Mouse (Mus musculus) small intestine, adult 2 months (tissue): ENCODE data around the gene Bpi. TPM values are rescaled to one million over a fixed set of nuclear protein-coding genes. Genes with fewer than 3 reads are reported as not detected.
A peak's percentile ranks its signal among the peaks of the same experiment; 100 is the strongest.

ENCODE experiments used
- H3K27ac ChIP-seq: fragments of 200-500 bp; 2 replicates; pipeline ENCODE4 v1.5.1; 2012; ENCODE audit warnings: low read depth, low read length, control low read depth, inconsistent platforms; ENCODE audit not compliant: insufficient read depth
- H3K27me3 ChIP-seq: fragments of 200-500 bp; 2 replicates; pipeline ENCODE4 v1.6.1; 2012; ENCODE audit warnings: mild to moderate bottlenecking, moderate library complexity, low read length, inconsistent platforms; ENCODE audit not compliant: control insufficient read depth, insufficient read depth
- H3K36me3 ChIP-seq: fragments of 200-500 bp; 2 replicates; pipeline ENCODE4 v1.6.1; 2012; ENCODE audit warnings: mild to moderate bottlenecking, low read length, control low read depth, inconsistent platforms; ENCODE audit not compliant: control insufficient read depth, insufficient read depth
- H3K4me1 ChIP-seq: fragments of 200-500 bp; 2 replicates; pipeline ENCODE4 v1.6.1; 2012; ENCODE audit warnings: low read length, inconsistent platforms, mixed read lengths; ENCODE audit not compliant: control insufficient read depth, insufficient read depth, insufficient read length
- H3K4me3 ChIP-seq: fragments of 200-500 bp; 2 replicates; pipeline ENCODE4 v1.5.1; 2012; ENCODE audit warnings: low read depth, mild to moderate bottlenecking, control low read depth, inconsistent platforms, low read length, moderate library complexity
- CTCF ChIP-seq: fragments of 200-500 bp; IDR thresholded peaks from 2 replicates; pipeline ENCODE4 v1.5.1; 2012; ENCODE audit warnings: low read depth, mild to moderate bottlenecking, control low read depth, inconsistent platforms, low read length, moderate library complexity, mixed read lengths; ENCODE audit not compliant: insufficient replicate concordance, insufficient read length; ENCODE audit errors: extremely low read depth
- POLR2A ChIP-seq: fragments of 200-500 bp; IDR thresholded peaks from 2 replicates; pipeline ENCODE4 v1.6.1; 2012; ENCODE audit warnings: low read depth, mild to moderate bottlenecking, control low read depth, inconsistent platforms, low read length, moderate library complexity
- WGBS: fragments of 180-500 bp; shearing (Covaris S2); methylation state at CpG from one replicate; pipeline ENCODE4 v1.1.7; 2018; 5-methylcytosine and 5-hydroxymethylcytosine counted together
- polyA plus RNA-seq: library from polyadenylated mRNA; depleted of rRNA; stranded (reverse); fragments of >200 nt; gene quantifications from 2 replicates; pipeline ENCODE4 v1.2.3, GENCODE M21; 2012; rRNA removed

Gene Bpi
- polyA plus RNA-seq, 1 experiment, result not detected

- TF ChIP-seq CTCF, result no peak
- TF ChIP-seq POLR2A, result no peak
- H3K36me3 ChIP-seq, result no peaks in the 10 kb centered on the region
- H3K27me3 ChIP-seq, result no peaks in the 10 kb centered on the region
- no peak overlapping the region for H3K4me3 ChIP-seq
- H3K4me1 ChIP-seq, result peaks cover 7% of the 10 kb centered on the region; the same call in 1 of the 2 replicates
- 69% methylated on average over 5 of the region's 5 CpGs for WGBS
- no peak overlapping the region for H3K27ac ChIP-seq
Observed at GRCm38 (mm10) chr2:158308276-158308675, 50.4 kb downstream of the Bpi start.

GRCm38 (mm10) chr2:158313089-158313488 lies 55.2 kb downstream of the Bpi start:
- Histone ChIP-seq H3K4me3 (no peak overlapping the region), H3K4me1 (no peaks in the 10 kb centered on the region), H3K27ac (no peak overlapping the region), H3K36me3 (no peaks in the 10 kb centered on the region), H3K27me3 (no peaks in the 10 kb centered on the region)
- TF ChIP-seq POLR2A (no peak), CTCF (no peak)
- 79% methylated on average over 1 of the region's 1 CpGs for WGBS

- no peak for TF ChIP-seq POLR2A
- TF ChIP-seq CTCF, result peak; percentile 45; the same call in 1 of the 2 replicates
- H3K4me3 ChIP-seq, result no peak overlapping the region
- H3K4me1 ChIP-seq, result no peaks in the 10 kb centered on the region
- no peaks in the 10 kb centered on the region for H3K27me3 ChIP-seq
- 64% methylated on average over 8 of the region's 8 CpGs for WGBS
- no peaks in the 10 kb centered on the region for H3K36me3 ChIP-seq
- no peak overlapping the region for H3K27ac ChIP-seq
Observed at GRCm38 (mm10) chr2:158316371-158316770, 58.5 kb downstream of the Bpi start.

GRCm38 (mm10) chr2:158317026-158317425 lies 59.1 kb downstream of the Bpi start:
- no peaks in the 10 kb centered on the region for H3K27me3 ChIP-seq
- H3K36me3 ChIP-seq, result no peaks in the 10 kb centered on the region
- WGBS, result 17% methylated on average over 5 of the region's 5 CpGs
- H3K4me3 ChIP-seq, result no peak overlapping the region
- no peak overlapping the region for H3K27ac ChIP-seq
- H3K4me1 ChIP-seq, result no peaks in the 10 kb centered on the region
- peak; percentile 70; the same call in 1 of the 2 replicates for TF ChIP-seq CTCF
- no peak for TF ChIP-seq POLR2A

- no peak for TF ChIP-seq CTCF
- no peak for TF ChIP-seq POLR2A
- 83% methylated on average over 6 of the region's 6 CpGs for WGBS
- no peak overlapping the region for H3K4me3 ChIP-seq
- no peaks in the 10 kb centered on the region for H3K4me1 ChIP-seq
- H3K27me3 ChIP-seq, result no peaks in the 10 kb centered on the region
- H3K27ac ChIP-seq, result no peak overlapping the region
- no peaks in the 10 kb centered on the region for H3K36me3 ChIP-seq
Observed at GRCm38 (mm10) chr2:158321596-158321995, 63.7 kb downstream of the Bpi start.

GRCm38 (mm10) chr2:158322845-158323244 lies 65.0 kb downstream of the Bpi start:
- Histone ChIP-seq H3K4me3 (no peak overlapping the region), H3K27me3 (no peaks in the 10 kb centered on the region), H3K4me1 (no peaks in the 10 kb centered on the region), H3K36me3 (no peaks in the 10 kb centered on the region), H3K27ac (no peak overlapping the region)
- TF ChIP-seq POLR2A, result no peak
- no peak for TF ChIP-seq CTCF
- 52% methylated on average over 3 of the region's 3 CpGs for WGBS

- Histone ChIP-seq H3K27ac (no peak overlapping the region), H3K4me1 (no peaks in the 10 kb centered on the region), H3K27me3 (no peaks in the 10 kb centered on the region), H3K4me3 (no peak overlapping the region), H3K36me3 (no peaks in the 10 kb centered on the region)
- WGBS, result 65% methylated on average over 10 of the region's 10 CpGs
- TF ChIP-seq CTCF, result no peak
Observed at GRCm38 (mm10) chr2:158324531-158325190, 66.8 kb downstream of the Bpi start.

- no peaks in the 10 kb centered on the region for H3K4me1 ChIP-seq
- WGBS, result 79% methylated on average over 8 of the region's 8 CpGs
- H3K36me3 ChIP-seq, result no peaks in the 10 kb centered on the region
- H3K27me3 ChIP-seq, result no peaks in the 10 kb centered on the region
- TF ChIP-seq CTCF, result no peak
- no peak for TF ChIP-seq POLR2A
- no peak overlapping the region for H3K4me3 ChIP-seq
- H3K27ac ChIP-seq, result no peak overlapping the region
Observed at GRCm38 (mm10) chr2:158325609-158326008, 67.7 kb downstream of the Bpi start.

Other genes starting within 250 kb of the Bpi start
- gene Tti1, start 229.7 kb upstream of the Bpi start, polyA plus RNA-seq, result 3.0 and 6.1 TPM in 2 replicates
- 7.6 and 13.2 TPM in 2 replicates for gene Rprd1b, start 229.6 kb upstream of the Bpi start, polyA plus RNA-seq
- gene Tgm2, start 111.7 kb upstream of the Bpi start, polyA plus RNA-seq, result 89.6 and 93.0 TPM in 2 replicates
- gene D630003M21Rik, start 28.9 kb upstream of the Bpi start, polyA plus RNA-seq, result 1.1 and 1.7 TPM in 2 replicates
- 2.1 and 2.7 TPM in 2 replicates for gene Lbp, start 48.4 kb downstream of the Bpi start, polyA plus RNA-seq
- gene Snhg11, start 117.5 kb downstream of the Bpi start, polyA plus RNA-seq, result 1.4 and 2.0 TPM in 2 replicates
- gene Ralgapb, start 151.8 kb downstream of the Bpi start, polyA plus RNA-seq, result 7.1 and 16.4 TPM in 2 replicates
- 0.33 and 0.56 TPM in 2 replicates for gene Adig, start 244.5 kb downstream of the Bpi start, polyA plus RNA-seq